Mouse (Mus musculus): Measurements from ENCODE around the gene Fgf5. TPM values are rescaled to one million over a fixed set of nuclear protein-coding genes. Genes with fewer than 3 reads are reported as not detected.
A peak's percentile ranks its signal among the peaks of the same experiment; 100 is the strongest.

Fgf5 gene
- polyA plus RNA-seq, 1 experiment from 2014 or later, result 0.66 TPM

DNA sequence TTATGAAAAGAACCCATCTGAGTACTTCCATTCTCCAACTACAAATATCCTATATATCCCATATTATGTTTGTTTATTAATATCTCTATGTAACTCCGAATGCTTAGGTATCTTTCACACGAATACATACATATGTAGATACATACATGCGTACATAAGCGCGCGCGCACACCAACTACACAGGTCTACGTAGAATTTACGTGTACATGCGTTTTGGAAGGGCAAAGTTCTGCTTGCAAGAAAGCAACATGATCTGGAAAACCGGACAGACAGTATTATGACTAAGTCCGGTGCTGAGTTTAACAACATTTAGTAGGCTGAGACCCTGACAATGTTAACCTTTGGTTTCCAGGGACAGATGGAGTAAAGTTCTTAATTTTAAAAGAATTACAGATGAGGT lies 1.2 kb downstream of the Fgf5 start:
- 2% methylated on average over 12 of the region's 12 CpGs for WGBS
- Histone ChIP-seq H3K4me3 (no peak overlapping the region), H3K4me2 (no peak overlapping the region), H3K36me3 (no peaks in the 10 kb centered on the region), H3K9ac (no peak overlapping the region), H3K27me3 (peaks cover 83% of the 10 kb centered on the region), H3K4me1 (peaks cover 16% of the 10 kb centered on the region; the same call in 1 of the 2 replicates), H3K9me3 (no peaks in the 10 kb centered on the region), H3K27ac (no peak overlapping the region)
- ATAC-seq (ENCODE audit: insufficient number of reproducible peaks, insufficient read depth, low FRiP score, low TSS enrichment, low read depth), result no peak

GRCm38 (mm10) chr5:98255760-98256490 lies 1.9 kb downstream of the Fgf5 start:
- Histone ChIP-seq H3K36me3 (no peaks in the 10 kb centered on the region), H3K27ac (no peak overlapping the region), H3K4me2 (peak overlapping the region; percentile 16; the same call in 1 of the 2 replicates), H3K4me1 (peaks cover 16% of the 10 kb centered on the region; the same call in 1 of the 2 replicates), H3K27me3 (peaks cover 76% of the 10 kb centered on the region), H3K4me3 (no peak overlapping the region), H3K9ac (no peak overlapping the region), H3K9me3 (no peaks in the 10 kb centered on the region)
- 7% methylated on average over 18 of the region's 18 CpGs for WGBS
- ATAC-seq (ENCODE audit: insufficient number of reproducible peaks, insufficient read depth, low FRiP score, low TSS enrichment, low read depth), result no peak

- Histone ChIP-seq H3K27ac (no peak overlapping the region), H3K9ac (no peak overlapping the region), H3K4me3 (no peak overlapping the region), H3K36me3 (no peaks in the 10 kb centered on the region), H3K4me2 (no peak overlapping the region), H3K27me3 (no peaks in the 10 kb centered on the region), H3K9me3 (no peaks in the 10 kb centered on the region), H3K4me1 (no peaks in the 10 kb centered on the region)
- no peak for ATAC-seq (ENCODE audit: insufficient number of reproducible peaks, insufficient read depth, low FRiP score, low TSS enrichment, low read depth)
- WGBS, result 74% methylated on average over 21 of the region's 21 CpGs
Measured at GRCm38 (mm10) chr5:98275318-98275818, 21.4 kb downstream of the Fgf5 start.

DNA sequence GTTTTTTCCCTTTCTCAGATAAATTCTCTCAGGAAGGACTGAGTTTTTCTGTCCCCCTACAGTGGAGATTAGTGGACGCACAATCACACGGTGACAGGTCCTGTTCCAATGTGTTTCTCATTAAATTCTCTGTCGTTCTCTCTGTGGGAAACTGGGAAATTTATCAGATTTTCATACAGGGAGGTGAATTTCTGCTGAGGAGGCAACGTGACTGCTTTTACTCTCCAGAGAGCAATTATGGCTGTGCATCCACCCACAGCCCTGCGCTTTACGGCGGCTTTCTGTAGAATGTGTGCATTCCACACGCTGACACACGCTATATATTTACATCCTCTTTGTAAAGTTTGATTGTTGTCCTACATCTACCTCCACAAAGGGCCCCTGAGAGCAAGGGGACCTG lies 28.0 kb downstream of the Fgf5 start:
- Histone ChIP-seq H3K27me3 (peaks cover 13% of the 10 kb centered on the region; the same call in 1 of the 2 replicates), H3K9me3 (no peaks in the 10 kb centered on the region), H3K27ac (no peak overlapping the region), H3K4me3 (no peak overlapping the region), H3K36me3 (no peaks in the 10 kb centered on the region), H3K4me2 (no peak overlapping the region), H3K4me1 (peaks cover 5% of the 10 kb centered on the region; the same call in 1 of the 2 replicates), H3K9ac (no peak overlapping the region)
- WGBS, result 31% methylated on average over 9 of the region's 9 CpGs
- ATAC-seq (ENCODE audit: insufficient number of reproducible peaks, insufficient read depth, low FRiP score, low TSS enrichment, low read depth), result no peak

GRCm38 (mm10) chr5:98283696-98284478 lies 29.9 kb downstream of the Fgf5 start:
- no peak overlapping the region for H3K27ac ChIP-seq
- 31% methylated on average over 17 of the region's 17 CpGs for WGBS
- H3K4me2 ChIP-seq, result peak overlapping the region; percentile 31
- peaks cover 5% of the 10 kb centered on the region; the same call in 1 of the 2 replicates for H3K4me1 ChIP-seq
- H3K9me3 ChIP-seq, result no peaks in the 10 kb centered on the region
- H3K4me3 ChIP-seq, result no peak overlapping the region
- no peak for ATAC-seq (ENCODE audit: insufficient number of reproducible peaks, insufficient read depth, low FRiP score, low TSS enrichment, low read depth)
- H3K36me3 ChIP-seq, result no peaks in the 10 kb centered on the region
- H3K9ac ChIP-seq, result no peak overlapping the region
- H3K27me3 ChIP-seq, result peaks cover 13% of the 10 kb centered on the region; the same call in 1 of the 2 replicates

DNA sequence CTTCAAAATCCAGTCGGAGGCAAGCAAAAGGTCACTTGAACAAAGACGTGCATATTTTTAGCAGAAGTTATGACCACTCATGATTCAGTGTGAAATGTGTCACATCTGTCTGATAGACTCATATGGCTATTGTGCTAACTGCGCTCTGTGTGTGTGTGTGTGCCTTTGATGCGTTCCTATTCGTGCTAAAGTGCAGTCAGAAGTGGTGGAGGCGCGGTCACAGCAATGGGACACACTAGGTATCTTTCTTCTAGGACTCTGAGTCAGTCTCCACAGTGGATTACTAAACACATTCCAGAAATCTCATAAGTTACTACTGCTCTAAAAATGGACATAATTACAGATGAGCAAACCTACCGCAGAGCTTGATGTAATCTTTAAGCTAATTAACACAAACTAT lies 36.7 kb downstream of the Fgf5 start:
- Histone ChIP-seq H3K4me1 (peaks cover 15% of the 10 kb centered on the region), H3K9ac (no peak overlapping the region), H3K36me3 (no peaks in the 10 kb centered on the region), H3K9me3 (no peaks in the 10 kb centered on the region), H3K4me2 (no peak overlapping the region), H3K4me3 (no peak overlapping the region), H3K27me3 (peaks cover 43% of the 10 kb centered on the region), H3K27ac (no peak overlapping the region)
- no peak for ATAC-seq (ENCODE audit: insufficient number of reproducible peaks, insufficient read depth, low FRiP score, low TSS enrichment, low read depth)
- 77% methylated on average over 8 of the region's 8 CpGs for WGBS

DNA sequence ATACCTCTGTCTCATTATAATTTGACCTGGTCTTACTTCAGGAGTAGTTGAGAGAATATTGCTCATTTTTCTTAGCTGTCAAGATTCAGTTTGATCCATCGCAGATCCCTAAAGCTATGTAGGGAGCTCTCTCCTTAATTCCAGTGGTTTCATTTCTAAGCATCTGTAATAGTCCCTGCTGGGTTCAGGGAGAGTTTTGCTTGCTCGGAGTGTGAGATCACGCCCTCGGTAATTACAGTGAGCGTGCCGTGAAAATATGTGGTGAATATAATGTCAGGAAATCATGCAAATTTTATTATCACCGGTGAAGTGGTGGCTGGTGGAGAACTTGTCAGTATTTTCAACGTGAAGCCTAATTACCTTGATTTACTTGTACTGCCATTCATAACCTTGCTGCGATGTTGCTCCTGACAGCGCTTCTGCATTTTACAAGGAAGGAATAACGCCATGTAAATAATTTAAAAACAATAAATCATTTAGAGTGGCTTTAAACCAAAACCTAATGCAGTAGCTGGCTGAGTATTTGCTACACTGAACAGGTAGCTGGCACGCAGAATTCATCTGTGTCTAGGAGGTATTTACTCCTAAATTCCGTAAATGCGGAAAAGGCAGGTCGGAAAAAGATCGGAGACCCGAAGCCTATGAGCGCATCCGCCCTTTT lies 38.5 kb downstream of the Fgf5 start:
- peak overlapping the region; percentile 51 for H3K4me2 ChIP-seq
- H3K27me3 ChIP-seq, result peaks cover 43% of the 10 kb centered on the region
- peaks cover 15% of the 10 kb centered on the region for H3K4me1 ChIP-seq
- no peak for ATAC-seq (ENCODE audit: insufficient number of reproducible peaks, insufficient read depth, low FRiP score, low TSS enrichment, low read depth)
- WGBS, result 2% methylated on average over 19 of the region's 19 CpGs
- H3K9ac ChIP-seq, result no peak overlapping the region
- H3K36me3 ChIP-seq, result no peaks in the 10 kb centered on the region
- H3K4me3 ChIP-seq, result peak overlapping the region; percentile 24
- no peaks in the 10 kb centered on the region for H3K9me3 ChIP-seq
- H3K27ac ChIP-seq, result no peak overlapping the region

DNA sequence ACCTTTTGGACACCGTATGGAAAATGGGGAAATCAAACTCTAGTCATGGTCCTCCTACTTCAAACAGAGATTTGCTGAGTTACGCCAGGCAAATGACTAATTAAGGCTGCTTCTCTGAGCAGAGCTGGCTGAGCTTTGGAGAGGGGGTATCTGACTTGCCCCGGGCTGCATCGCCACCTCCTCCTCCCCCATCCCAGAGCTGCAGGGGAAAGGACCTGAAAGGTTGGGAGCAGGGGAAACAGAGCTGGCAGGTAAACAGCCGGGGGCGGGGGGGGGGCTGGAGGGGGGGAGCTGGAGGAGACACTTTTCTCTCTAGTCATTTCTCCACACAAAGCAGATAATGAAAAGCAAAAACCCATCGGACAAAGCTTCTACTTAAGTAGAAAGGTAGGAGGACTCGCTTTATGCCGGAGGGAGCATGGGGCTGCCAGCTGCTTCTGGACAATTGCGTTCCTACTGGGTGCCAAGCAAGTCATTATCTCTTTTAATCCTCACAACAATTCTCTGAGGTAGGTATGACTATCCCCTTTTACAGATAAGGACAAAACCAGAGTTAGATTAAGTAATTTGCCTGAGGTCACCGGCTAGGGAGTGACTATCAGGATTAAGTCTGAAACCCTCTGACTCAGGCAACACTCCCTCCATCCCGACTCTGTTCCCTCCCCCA lies 39.2 kb downstream of the Fgf5 start:
- 2% methylated on average over 12 of the region's 12 CpGs for WGBS
- ATAC-seq (ENCODE audit: insufficient number of reproducible peaks, insufficient read depth, low FRiP score, low TSS enrichment, low read depth), result no peak
- Histone ChIP-seq H3K27me3 (peaks cover 43% of the 10 kb centered on the region), H3K4me3 (peak overlapping the region; percentile 24), H3K9me3 (no peaks in the 10 kb centered on the region), H3K4me2 (peak overlapping the region; percentile 51), H3K36me3 (no peaks in the 10 kb centered on the region), H3K4me1 (peaks cover 15% of the 10 kb centered on the region), H3K9ac (no peak overlapping the region), H3K27ac (no peak overlapping the region)

GRCm38 (mm10) chr5:98300079-98300478 lies 46.1 kb downstream of the Fgf5 start:
- no peaks in the 10 kb centered on the region for H3K36me3 ChIP-seq
- H3K4me2 ChIP-seq, result no peak overlapping the region
- H3K27ac ChIP-seq, result no peak overlapping the region
- ATAC-seq (ENCODE audit: insufficient number of reproducible peaks, insufficient read depth, low FRiP score, low TSS enrichment, low read depth), result no peak
- no peaks in the 10 kb centered on the region for H3K4me1 ChIP-seq
- H3K9ac ChIP-seq, result no peak overlapping the region
- H3K27me3 ChIP-seq, result peaks cover 7% of the 10 kb centered on the region
- no peak overlapping the region for H3K4me3 ChIP-seq
- 84% methylated on average over 4 of the region's 4 CpGs for WGBS
- no peaks in the 10 kb centered on the region for H3K9me3 ChIP-seq

- no peaks in the 10 kb centered on the region for H3K9me3 ChIP-seq
- 76% methylated on average over 4 of the region's 4 CpGs for WGBS
- H3K4me3 ChIP-seq, result no peak overlapping the region
- no peaks in the 10 kb centered on the region for H3K36me3 ChIP-seq
- no peak overlapping the region for H3K27ac ChIP-seq
- H3K9ac ChIP-seq, result no peak overlapping the region
- no peak for ATAC-seq (ENCODE audit: insufficient number of reproducible peaks, insufficient read depth, low FRiP score, low TSS enrichment, low read depth)
- no peaks in the 10 kb centered on the region for H3K4me1 ChIP-seq
- H3K4me2 ChIP-seq, result no peak overlapping the region
- H3K27me3 ChIP-seq, result peaks cover 4% of the 10 kb centered on the region; the same call in 1 of the 2 replicates
Measured at GRCm38 (mm10) chr5:98305673-98306072, 51.7 kb downstream of the Fgf5 start.

DNA sequence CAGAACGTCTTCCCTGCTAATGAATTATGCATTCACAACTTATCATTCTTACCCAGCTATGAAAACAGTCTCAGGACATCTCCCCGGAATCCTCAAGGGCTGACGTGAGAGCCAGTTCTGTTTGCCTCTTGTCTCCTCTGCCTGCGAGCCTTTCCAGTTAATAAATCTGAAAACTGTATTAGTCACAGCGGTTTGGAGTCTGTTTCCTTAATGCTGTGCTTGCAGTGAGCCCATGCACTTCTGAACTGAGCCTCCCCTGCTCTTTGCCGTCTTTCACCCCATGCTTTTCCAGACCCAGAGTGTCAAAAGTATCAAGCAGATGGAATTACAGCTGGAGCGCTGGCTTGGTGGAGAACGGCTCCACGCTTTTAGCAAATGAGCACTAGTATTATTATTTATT lies 52.5 kb downstream of the Fgf5 start:
- no peaks in the 10 kb centered on the region for H3K36me3 ChIP-seq
- H3K4me1 ChIP-seq, result no peaks in the 10 kb centered on the region
- 41% methylated on average over 9 of the region's 9 CpGs for WGBS
- peaks cover 4% of the 10 kb centered on the region; the same call in 1 of the 2 replicates for H3K27me3 ChIP-seq
- no peak overlapping the region for H3K9ac ChIP-seq
- H3K4me2 ChIP-seq, result no peak overlapping the region
- H3K9me3 ChIP-seq, result no peaks in the 10 kb centered on the region
- ATAC-seq (ENCODE audit: insufficient number of reproducible peaks, insufficient read depth, low FRiP score, low TSS enrichment, low read depth), result no peak
- no peak overlapping the region for H3K27ac ChIP-seq
- H3K4me3 ChIP-seq, result no peak overlapping the region
